Comparison of ENCODE assay signal across 11 mouse cellular contexts in the genomic region with DNA sequence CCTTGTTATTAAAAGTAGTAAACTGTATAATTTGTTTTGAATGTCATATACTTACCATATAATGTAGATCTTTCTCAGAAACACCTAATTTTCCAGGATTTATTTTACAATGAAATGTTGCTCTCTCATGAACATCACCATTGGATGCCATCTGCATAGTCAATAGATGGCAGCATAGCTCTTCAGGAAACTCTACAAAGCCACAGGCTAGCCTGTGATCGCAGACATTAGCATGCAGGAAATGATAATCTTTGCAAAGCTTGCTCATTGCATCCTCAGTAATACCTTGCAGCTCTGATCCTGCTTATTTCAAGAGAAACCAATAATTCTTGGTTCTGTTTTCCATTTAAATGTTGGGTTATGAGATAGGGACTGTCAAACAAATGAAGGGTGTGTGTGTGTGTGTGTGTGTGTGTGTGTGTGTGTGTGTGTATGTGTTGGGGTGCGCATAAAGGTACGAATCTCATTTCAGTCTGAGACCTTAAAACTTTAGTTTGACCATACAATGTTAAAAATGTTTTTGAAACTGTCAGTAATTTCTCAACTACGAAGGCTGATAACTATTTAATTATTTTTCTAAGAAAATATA.
DNase-seq lines count a peak whose midpoint lies in the region; ATAC-seq and TF ChIP-seq lines count a peak whose summit lies in the region.
"Had no signal": no experiment of that assay in that cellular context is flagged by ENCODE, and none has a peak within 500 bp of the region (broad histone marks: within the 10 kb centered on the region; RNA-seq: fewer than 3 reads in every experiment).

No protein-coding gene starts in this region.

- no peaks in the 10 kb centered on the region for H3K9me3 ChIP-seq in lung, postnatal 0 days (ENCODE audit: low read length)
- H3K9me3 ChIP-seq: liver, embryonic 13.5 days had no signal

- TF ChIP-seq CTCF in lung, postnatal 0 days (IDR thresholded peaks at IDR 0.05) = 0 out of 2 replicates have a peak, but pooled peaks have one; percentile 20

- TF ChIP-seq EP300 in lung, postnatal 0 days (IDR thresholded peaks at IDR 0.05) = no peak

- no peak overlapping the region for H3K27ac ChIP-seq in lung, postnatal 0 days (ENCODE audit: low read length)
- H3K27ac ChIP-seq: liver, embryonic 13.5 days had no signal

- H3K4me2 ChIP-seq in lung, postnatal 0 days (replicated peaks; ENCODE audit: low read depth, low read length) = no peak overlapping the region
- H3K4me2 ChIP-seq: liver, embryonic 13.5 days had no signal

- H3K4me1 ChIP-seq in lung, postnatal 0 days (ENCODE audit: insufficient read depth, low read depth, low read length) = no peaks in the 10 kb centered on the region
- H3K4me1 ChIP-seq: liver, embryonic 13.5 days had no signal

- H3K9ac ChIP-seq in lung, postnatal 0 days (replicated peaks; ENCODE audit: low read depth) = no peak overlapping the region
- H3K9ac ChIP-seq: liver, embryonic 13.5 days had no signal

- ATAC-seq in lung, postnatal 0 days = no peak
- ATAC-seq: inflammation-experienced regulatory T-cells, adult 6 months had no signal

- 75% methylated on average over 4 of the region's 4 CpGs for WGBS in lung, postnatal 0 days

- no peak for DNase-seq in lung, postnatal 0 days (ENCODE audit: low spot score)
- DNase-seq in lung, adult 18-20 months = no peak
- DNase-seq in embryo, embryonic 10 days (ENCODE audit: low spot score) = peak; percentile 40
- peak; percentile 1 to 49 for DNase-seq in layer of hippocampus, adult 18-20 months (ENCODE audit: low spot score in 2 of 2)
- peak; percentile 67 for DNase-seq in retina, embryonic 14.5 days (ENCODE audit: low spot score)
- DNase-seq in kidney, postnatal 10 days = no peak
- no peak for DNase-seq in urinary bladder, postnatal 10 days (ENCODE audit: low spot score)
- DNase-seq: adrenal gland, postnatal 14 days; liver, embryonic 13.5 days had no signal

- H3K27me3 ChIP-seq in lung, postnatal 0 days (replicated peaks; ENCODE audit: insufficient read depth, low read length) = no peaks in the 10 kb centered on the region
- H3K27me3 ChIP-seq: liver, embryonic 13.5 days had no signal

- no peak overlapping the region for H3K4me3 ChIP-seq in lung, postnatal 0 days (ENCODE audit: low read depth, low read length)
- H3K4me3 ChIP-seq: erythroblast, embryonic 14.5 days; liver, embryonic 13.5 days had no signal

- H3K36me3 ChIP-seq in lung, postnatal 0 days (ENCODE audit: insufficient read depth, low read length) = no peaks in the 10 kb centered on the region
- H3K36me3 ChIP-seq: liver, embryonic 13.5 days had no signal

Comparison
In these comparisons a context has a peak if more than half of its experiments do, and no peak if none do; other contexts are left out.
1. DNase-seq: peak in embryo, embryonic 10 days (single experiment), layer of hippocampus, adult 18-20 months (2 of 2) and retina, embryonic 14.5 days (single experiment); none in lung, postnatal 0 days (single experiment), lung, adult 18-20 months (0 of 2), kidney, postnatal 10 days (single experiment) and urinary bladder, postnatal 10 days (single experiment).